Mouse (Mus musculus): ENCODE results near the gene B4galnt3. TPM values are rescaled to one million over a fixed set of nuclear protein-coding genes. Genes with fewer than 3 reads are reported as not detected.

The B4galnt3 gene
- polyA plus RNA-seq, 1 experiment: 0.66 TPM

- no peak overlapping the region for H3K4me3 ChIP-seq (ENCODE audit: control insufficient read depth, insufficient read depth, low read length)
- DNase-seq: no peak
- H3K27ac ChIP-seq (ENCODE audit: control insufficient read depth, insufficient read depth, low read length): no peak overlapping the region
- WGBS: 91% methylated on average over 5 of the region's 5 CpGs
- TF ChIP-seq POLR2A (IDR thresholded peaks at IDR 0.05; ENCODE audit: control insufficient read depth, extremely low read depth, insufficient read depth, low read length, poor library complexity): no peak
- TF ChIP-seq CTCF (IDR thresholded peaks at IDR 0.05; ENCODE audit: borderline replicate concordance, control insufficient read depth, extremely low read depth, insufficient read depth, low read length, poor library complexity): no peak
- no peaks in the 10 kb centered on the region for H3K36me3 ChIP-seq (ENCODE audit: control insufficient read depth, insufficient read depth, low read length)
- peaks cover 29% of the 10 kb centered on the region for H3K4me1 ChIP-seq (replicated peaks; ENCODE audit: control insufficient read depth, insufficient read depth, low read length)
- no peaks in the 10 kb centered on the region for H3K27me3 ChIP-seq (ENCODE audit: control insufficient read depth, insufficient read depth, low read length)
Observed at GRCm38 (mm10) chr6:120182160-120182559, 112.2 kb downstream of the B4galnt3 start.

DNA sequence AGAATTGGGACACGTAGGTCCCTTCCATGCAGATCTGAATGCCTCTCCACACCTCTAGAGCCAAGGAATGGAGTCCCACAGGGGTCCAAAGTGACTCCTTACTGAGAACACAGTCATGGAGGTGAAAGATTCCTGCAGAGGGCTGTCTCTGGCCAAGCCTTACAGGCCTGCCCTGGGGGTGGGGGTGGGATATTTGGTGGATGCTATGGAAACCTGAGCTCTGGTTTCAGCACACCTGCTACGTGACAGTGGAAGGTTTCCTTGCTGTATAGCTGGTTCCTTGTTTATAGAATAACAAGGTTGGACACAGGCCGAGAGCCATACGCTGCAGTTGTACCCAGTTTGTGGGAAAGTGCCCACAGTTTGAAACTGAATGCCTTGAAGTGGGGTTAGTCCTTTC, 113.9 kb downstream of the B4galnt3 start:
- Histone ChIP-seq H3K36me3 (ENCODE audit: control insufficient read depth, insufficient read depth, low read length) (no peaks in the 10 kb centered on the region), H3K27ac (ENCODE audit: control insufficient read depth, insufficient read depth, low read length) (no peak overlapping the region), H3K27me3 (ENCODE audit: control insufficient read depth, insufficient read depth, low read length) (no peaks in the 10 kb centered on the region), H3K4me1 (replicated peaks; ENCODE audit: control insufficient read depth, insufficient read depth, low read length) (peaks cover 16% of the 10 kb centered on the region), H3K4me3 (ENCODE audit: control insufficient read depth, insufficient read depth, low read length) (no peak overlapping the region)
- DNase-seq: no peak
- 88% methylated on average over 4 of the region's 4 CpGs for WGBS
- no peak for TF ChIP-seq CTCF (IDR thresholded peaks at IDR 0.05; ENCODE audit: borderline replicate concordance, control insufficient read depth, extremely low read depth, insufficient read depth, low read length, poor library complexity)
- TF ChIP-seq POLR2A (IDR thresholded peaks at IDR 0.05; ENCODE audit: control insufficient read depth, extremely low read depth, insufficient read depth, low read length, poor library complexity): no peak

- no peaks in the 10 kb centered on the region for H3K36me3 ChIP-seq (ENCODE audit: control insufficient read depth, insufficient read depth, low read length)
- H3K4me1 ChIP-seq (replicated peaks; ENCODE audit: control insufficient read depth, insufficient read depth, low read length): peaks cover 10% of the 10 kb centered on the region
- no peak for DNase-seq
- TF ChIP-seq POLR2A (IDR thresholded peaks at IDR 0.05; ENCODE audit: control insufficient read depth, extremely low read depth, insufficient read depth, low read length, poor library complexity) (no peak), CTCF (IDR thresholded peaks at IDR 0.05; ENCODE audit: borderline replicate concordance, control insufficient read depth, extremely low read depth, insufficient read depth, low read length, poor library complexity) (no peak)
- H3K4me3 ChIP-seq (ENCODE audit: control insufficient read depth, insufficient read depth, low read length): no peak overlapping the region
- H3K27me3 ChIP-seq (ENCODE audit: control insufficient read depth, insufficient read depth, low read length): no peaks in the 10 kb centered on the region
- 78% methylated on average over 8 of the region's 8 CpGs for WGBS
- H3K27ac ChIP-seq (ENCODE audit: control insufficient read depth, insufficient read depth, low read length): no peak overlapping the region
Observed at GRCm38 (mm10) chr6:120179756-120180206, 114.6 kb downstream of the B4galnt3 start.

DNA sequence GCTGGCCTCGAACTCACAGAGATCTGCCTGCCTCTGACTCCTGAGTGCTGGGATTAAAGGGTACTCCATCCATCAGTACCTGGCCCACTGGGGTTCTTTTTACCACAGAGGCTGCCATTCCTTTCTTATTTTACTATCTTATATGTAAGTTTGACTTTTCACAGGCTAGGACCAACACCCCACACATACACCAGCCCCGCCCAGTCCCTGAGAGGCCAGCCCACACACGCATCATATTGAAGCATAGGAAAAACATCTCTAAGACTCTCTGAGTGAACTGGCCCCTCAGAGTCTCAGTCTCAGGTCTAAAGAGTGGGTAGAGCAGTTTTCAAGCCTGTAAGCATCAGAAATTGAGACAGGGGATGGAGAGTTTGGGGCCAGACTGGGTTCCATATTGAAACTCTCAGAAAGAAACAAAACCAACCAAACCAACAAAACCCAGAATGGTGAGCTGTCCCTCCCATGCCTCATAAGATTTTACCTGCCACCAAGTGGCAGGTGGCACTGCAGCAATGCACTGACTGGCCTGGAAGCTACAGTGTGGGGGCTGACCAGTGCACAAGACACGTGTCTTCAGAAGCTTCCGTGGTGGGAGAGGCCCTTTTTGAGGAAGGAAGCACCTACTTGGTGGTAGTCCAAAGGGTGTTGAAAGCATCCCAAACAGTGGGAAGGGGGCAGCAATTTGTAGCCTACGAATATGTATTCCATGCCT, 115.2 kb downstream of the B4galnt3 start:
- no peak for DNase-seq
- Histone ChIP-seq H3K4me3 (ENCODE audit: control insufficient read depth, insufficient read depth, low read length) (no peak overlapping the region), H3K27me3 (ENCODE audit: control insufficient read depth, insufficient read depth, low read length) (no peaks in the 10 kb centered on the region), H3K27ac (ENCODE audit: control insufficient read depth, insufficient read depth, low read length) (no peak overlapping the region), H3K36me3 (ENCODE audit: control insufficient read depth, insufficient read depth, low read length) (no peaks in the 10 kb centered on the region), H3K4me1 (replicated peaks; ENCODE audit: control insufficient read depth, insufficient read depth, low read length) (peaks cover 10% of the 10 kb centered on the region)
- WGBS: 71% methylated on average over 6 of the region's 6 CpGs
- TF ChIP-seq POLR2A (IDR thresholded peaks at IDR 0.05; ENCODE audit: control insufficient read depth, extremely low read depth, insufficient read depth, low read length, poor library complexity): no peak
- no peak for TF ChIP-seq CTCF (IDR thresholded peaks at IDR 0.05; ENCODE audit: borderline replicate concordance, control insufficient read depth, extremely low read depth, insufficient read depth, low read length, poor library complexity)

DNA sequence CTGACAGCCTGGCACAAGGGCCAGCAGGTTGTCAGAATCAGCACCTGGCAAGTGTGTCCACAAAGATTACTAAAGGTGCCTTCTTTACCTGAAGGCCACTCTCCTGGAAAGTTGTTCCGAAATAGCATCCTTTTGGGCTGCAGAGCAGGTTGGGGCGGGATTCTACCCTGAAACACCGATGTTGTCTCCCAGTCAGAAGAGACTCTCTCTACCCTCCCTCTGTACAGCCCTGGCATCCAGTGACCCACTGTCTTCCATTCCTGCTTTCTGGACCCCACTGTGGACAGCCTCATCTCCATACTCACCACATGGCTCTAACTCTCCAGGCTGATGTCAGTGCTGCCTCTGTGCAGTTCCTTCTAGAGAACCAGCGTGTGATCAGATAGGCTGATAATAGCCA, 118.7 kb downstream of the B4galnt3 start:
- TF ChIP-seq POLR2A (IDR thresholded peaks at IDR 0.05; ENCODE audit: control insufficient read depth, extremely low read depth, insufficient read depth, low read length, poor library complexity) (no peak), CTCF (IDR thresholded peaks at IDR 0.05; ENCODE audit: borderline replicate concordance, control insufficient read depth, extremely low read depth, insufficient read depth, low read length, poor library complexity) (no peak)
- DNase-seq: no peak
- Histone ChIP-seq H3K4me1 (replicated peaks; ENCODE audit: control insufficient read depth, insufficient read depth, low read length) (peaks cover under 1% of the 10 kb centered on the region; the same call in 1 of the 2 replicates), H3K36me3 (ENCODE audit: control insufficient read depth, insufficient read depth, low read length) (no peaks in the 10 kb centered on the region), H3K4me3 (ENCODE audit: control insufficient read depth, insufficient read depth, low read length) (no peak overlapping the region), H3K27me3 (ENCODE audit: control insufficient read depth, insufficient read depth, low read length) (no peaks in the 10 kb centered on the region), H3K27ac (ENCODE audit: control insufficient read depth, insufficient read depth, low read length) (no peak overlapping the region)
- WGBS: 96% methylated on average over 4 of the region's 4 CpGs

- H3K27ac ChIP-seq (ENCODE audit: control insufficient read depth, insufficient read depth, low read length): no peak overlapping the region
- H3K27me3 ChIP-seq (ENCODE audit: control insufficient read depth, insufficient read depth, low read length): no peaks in the 10 kb centered on the region
- TF ChIP-seq CTCF (IDR thresholded peaks at IDR 0.05; ENCODE audit: borderline replicate concordance, control insufficient read depth, extremely low read depth, insufficient read depth, low read length, poor library complexity) (no peak), POLR2A (IDR thresholded peaks at IDR 0.05; ENCODE audit: control insufficient read depth, extremely low read depth, insufficient read depth, low read length, poor library complexity) (no peak)
- DNase-seq: no peak
- no peaks in the 10 kb centered on the region for H3K4me1 ChIP-seq (replicated peaks; ENCODE audit: control insufficient read depth, insufficient read depth, low read length)
- no peaks in the 10 kb centered on the region for H3K36me3 ChIP-seq (ENCODE audit: control insufficient read depth, insufficient read depth, low read length)
- 81% methylated on average over 7 of the region's 7 CpGs for WGBS
- H3K4me3 ChIP-seq (ENCODE audit: control insufficient read depth, insufficient read depth, low read length): no peak overlapping the region
Observed at GRCm38 (mm10) chr6:120174602-120175115, 119.7 kb downstream of the B4galnt3 start.

Data from thymus, adult 2 months (tissue).